Mouse (Mus musculus) hindbrain, embryonic 10.5 days (tissue): ENCODE measurements around the gene Sh2d1b2. TPM values are rescaled to one million over a fixed set of nuclear protein-coding genes. Genes with fewer than 3 reads are reported as not detected.

Experiments
- DNase-seq: peaks from one replicate; pipeline ENCODE4 v3.0.0-alpha.2; 2017; ENCODE audit warnings: low spot score
- H3K27ac ChIP-seq: fragments of 300-500 bp; sonication (generic); 2 replicates; pipeline ENCODE4 v1.5.1; 2016; ENCODE audit warnings: mild to moderate bottlenecking, moderate library complexity
- H3K27me3 ChIP-seq: fragments of 300-500 bp; sonication (generic); 2 replicates; pipeline ENCODE4 v1.6.1; 2016; ENCODE audit warnings: mild to moderate bottlenecking; ENCODE audit not compliant: poor library complexity, insufficient read depth, severe bottlenecking
- H3K36me3 ChIP-seq: fragments of 300-500 bp; sonication (generic); 2 replicates; pipeline ENCODE4 v1.6.1; 2016; ENCODE audit warnings: mild to moderate bottlenecking, moderate library complexity
- H3K4me1 ChIP-seq: fragments of 300-500 bp; sonication (generic); replicated peaks from 2 replicates; pipeline ENCODE4 v1.6.1; 2016; ENCODE audit warnings: mild to moderate bottlenecking
- H3K4me3 ChIP-seq: fragments of 300-500 bp; sonication (generic); 2 replicates; pipeline ENCODE4 v1.5.1; 2016; ENCODE audit warnings: mild to moderate bottlenecking, moderate library complexity
- H3K9me3 ChIP-seq: fragments of 300-500 bp; sonication (generic); 2 replicates; pipeline ENCODE4 v1.6.1; 2016; ENCODE audit warnings: mild to moderate bottlenecking, moderate library complexity
- WGBS: fragments of 180-500 bp; shearing (Covaris S2); methylation state at CpG from one replicate; pipeline ENCODE4 v1.1.7; 2016; 5-methylcytosine and 5-hydroxymethylcytosine counted together
- polyA plus RNA-seq: library from polyadenylated mRNA; unstranded; fragments of >200 nt; fragmentation: Nextera tagmentation; extraction: Ambion mirVana; gene quantifications from 2 replicates; pipeline ENCODE4 v1.2.1, GENCODE M21; 2016

Sh2d1b2 gene
- polyA plus RNA-seq, 1 experiment from 2014 or later: not detected

- no peak for DNase-seq
- peaks cover 7% of the 10 kb centered on the region; the same call in 1 of the 2 replicates for H3K4me1 ChIP-seq
- H3K27me3 ChIP-seq: no peaks in the 10 kb centered on the region
- H3K36me3 ChIP-seq: no peaks in the 10 kb centered on the region
- no peak overlapping the region for H3K27ac ChIP-seq
- H3K9me3 ChIP-seq: no peaks in the 10 kb centered on the region
- WGBS: 85% methylated on average over 5 of the region's 5 CpGs
- no peak overlapping the region for H3K4me3 ChIP-seq
These were observed 60.7 kb downstream of the Sh2d1b2 start for GRCm38 (mm10) chr1:170293257-170293656.

GRCm38 (mm10) chr1:170294786-170295570 lies 62.4 kb downstream of the Sh2d1b2 start:
- Histone ChIP-seq H3K27ac (peak overlapping the region; percentile 50), H3K4me3 (no peak overlapping the region), H3K36me3 (no peaks in the 10 kb centered on the region), H3K9me3 (no peaks in the 10 kb centered on the region), H3K27me3 (no peaks in the 10 kb centered on the region), H3K4me1 (peaks cover 10% of the 10 kb centered on the region; the same call in 1 of the 2 replicates)
- WGBS: 76% methylated on average over 15 of the region's 15 CpGs
- DNase-seq: no peak

- 74% methylated on average over 4 of the region's 4 CpGs for WGBS
- no peaks in the 10 kb centered on the region for H3K27me3 ChIP-seq
- no peaks in the 10 kb centered on the region for H3K9me3 ChIP-seq
- H3K4me1 ChIP-seq: peaks cover 25% of the 10 kb centered on the region
- no peak for DNase-seq
- no peak overlapping the region for H3K27ac ChIP-seq
- H3K4me3 ChIP-seq: no peak overlapping the region
- H3K36me3 ChIP-seq: no peaks in the 10 kb centered on the region
These were observed 66.9 kb downstream of the Sh2d1b2 start for GRCm38 (mm10) chr1:170299496-170299895.

- 93% methylated on average over 9 of the region's 9 CpGs for WGBS
- DNase-seq: no peak
- Histone ChIP-seq H3K36me3 (no peaks in the 10 kb centered on the region), H3K9me3 (no peaks in the 10 kb centered on the region), H3K27ac (no peak overlapping the region), H3K4me1 (peaks cover 18% of the 10 kb centered on the region), H3K4me3 (no peak overlapping the region), H3K27me3 (no peaks in the 10 kb centered on the region)
These were observed 69.1 kb downstream of the Sh2d1b2 start for GRCm38 (mm10) chr1:170301686-170302085.

GRCm38 (mm10) chr1:170302456-170302855 lies 69.9 kb downstream of the Sh2d1b2 start:
- no peak overlapping the region for H3K4me3 ChIP-seq
- peaks cover 18% of the 10 kb centered on the region for H3K4me1 ChIP-seq
- no peaks in the 10 kb centered on the region for H3K36me3 ChIP-seq
- DNase-seq: no peak
- H3K27me3 ChIP-seq: no peaks in the 10 kb centered on the region
- H3K27ac ChIP-seq: peak overlapping the region; percentile 40; the same call in 1 of the 2 replicates
- no peaks in the 10 kb centered on the region for H3K9me3 ChIP-seq
- WGBS: 59% methylated on average over 6 of the region's 6 CpGs

- peak overlapping the region; percentile 29; the same call in 1 of the 2 replicates for H3K27ac ChIP-seq
These were observed 70.6 kb downstream of the Sh2d1b2 start for GRCm38 (mm10) chr1:170303103-170303502.

More at GRCm38 (mm10) chr1:170303103-170303502, 70.6 kb downstream of the Sh2d1b2 start:
- Histone ChIP-seq H3K4me1 (peaks cover 18% of the 10 kb centered on the region), H3K9me3 (no peaks in the 10 kb centered on the region), H3K4me3 (no peak overlapping the region), H3K27me3 (no peaks in the 10 kb centered on the region), H3K36me3 (no peaks in the 10 kb centered on the region)
- DNase-seq: peak; percentile 56
- 28% methylated on average over 6 of the region's 6 CpGs for WGBS

Other genes with a start within 250 kb of the Sh2d1b2 start
- gene Ddr2, start 122.0 kb upstream of the Sh2d1b2 start, polyA plus RNA-seq: 30.1 TPM in 2 replicates
- 54.9 and 58.6 TPM in 2 replicates for gene Uap1, start 57.8 kb upstream of the Sh2d1b2 start, polyA plus RNA-seq
- 10.8 and 11.2 TPM in 2 replicates for gene Uhmk1, start 17.4 kb upstream of the Sh2d1b2 start, polyA plus RNA-seq
- not detected in 2 replicates for gene Sh2d1b1, start 44.6 kb downstream of the Sh2d1b2 start, polyA plus RNA-seq
- gene Gm7694, start 73.6 kb downstream of the Sh2d1b2 start, polyA plus RNA-seq: 3.7 and 3.8 TPM in 2 replicates
- 1.5 and 1.7 TPM in 2 replicates for gene Spata46, start 76.1 kb downstream of the Sh2d1b2 start, polyA plus RNA-seq